Mouse (Mus musculus): ENCODE measurements around the gene A830031A19Rik. TPM values are rescaled to one million over a fixed set of nuclear protein-coding genes. Genes with fewer than 3 reads are reported as not detected.

The A830031A19Rik gene
- not detected for total RNA-seq (2023)

DNA sequence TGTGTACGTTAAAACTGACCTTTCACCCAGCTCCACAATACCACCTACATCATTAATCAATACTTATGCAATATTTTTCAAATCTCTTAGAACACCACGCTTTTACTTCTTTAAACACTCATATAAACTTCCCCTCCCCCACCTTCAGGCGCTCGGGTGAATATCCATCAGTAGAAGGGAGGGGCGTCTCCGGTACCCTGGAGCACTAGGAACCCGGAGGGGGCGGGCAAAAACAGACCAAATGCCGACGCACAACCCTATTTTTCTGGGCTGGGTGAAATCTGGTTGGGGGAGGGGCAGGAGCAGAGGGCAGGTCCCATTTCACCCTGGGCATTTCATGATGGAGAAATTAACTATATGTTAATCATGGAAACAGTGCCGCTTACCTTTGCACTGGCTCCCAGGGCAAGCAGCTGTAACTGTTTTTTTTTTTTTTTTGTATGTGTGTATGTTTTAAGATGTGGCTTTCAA lies at the start of gene A830031A19Rik:
Gene A830031A19Rik (minus strand): TSS at position 421 of the 471 bp plus-strand sequence.

DNA sequence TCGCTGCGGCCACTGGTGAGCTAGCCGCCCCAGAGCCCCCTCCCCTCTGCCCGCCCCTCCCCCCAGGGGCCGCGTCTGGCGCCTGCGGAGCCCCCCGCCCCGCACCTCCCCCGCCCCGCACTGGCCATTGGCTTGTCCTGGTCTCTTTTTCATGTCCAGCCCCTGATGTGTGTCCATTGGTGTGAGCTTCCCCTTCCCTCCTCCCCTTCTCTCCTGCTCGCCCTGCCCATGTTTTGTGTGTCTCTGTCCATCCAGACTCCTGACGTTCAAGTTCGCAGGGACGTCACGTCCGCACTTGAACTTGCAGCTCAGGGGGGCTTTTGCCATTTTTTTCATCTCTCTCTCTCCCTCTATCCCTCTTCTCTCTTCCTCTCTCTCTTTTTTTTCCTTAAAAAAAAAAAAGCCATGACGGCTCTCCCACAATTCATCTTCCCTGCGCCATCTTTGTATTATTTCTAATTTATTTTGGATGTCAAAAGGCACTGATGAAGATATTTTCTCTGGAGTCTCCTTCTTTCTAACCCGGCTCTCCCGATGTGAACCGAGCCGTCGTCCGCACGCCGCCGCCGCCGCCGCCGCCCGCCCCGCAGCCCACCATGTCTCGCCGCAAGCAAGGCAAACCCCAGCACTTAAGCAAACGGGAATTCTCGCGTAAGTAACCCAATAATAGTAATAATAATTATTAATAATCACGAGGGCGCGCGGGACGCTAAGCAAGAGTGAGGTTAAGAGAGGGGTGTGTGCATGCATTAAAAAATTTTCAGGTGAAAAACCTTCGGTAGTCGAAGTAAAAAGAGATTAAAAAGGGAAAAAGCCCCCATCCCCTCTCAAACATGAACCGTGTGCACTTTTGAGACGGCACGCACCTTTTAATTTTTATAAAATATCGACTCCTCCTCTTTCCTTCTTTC lies 3.2 kb upstream of the A830031A19Rik start, which contains the start of gene Bcl11a:
Gene Bcl11a (plus strand): TSS at position 262 of the 911 bp plus-strand sequence.

Other genes starting within 250 kb of the A830031A19Rik start
- 33.6 TPM for gene Papolg, start 179.8 kb downstream of the A830031A19Rik start, total RNA-seq (2023)
- gene Bcl11a, start 3.0 kb upstream of the A830031A19Rik start, total RNA-seq (2023), result 16.1 TPM